ENCODE assay signal across 9 mouse cellular contexts in the genomic region with DNA sequence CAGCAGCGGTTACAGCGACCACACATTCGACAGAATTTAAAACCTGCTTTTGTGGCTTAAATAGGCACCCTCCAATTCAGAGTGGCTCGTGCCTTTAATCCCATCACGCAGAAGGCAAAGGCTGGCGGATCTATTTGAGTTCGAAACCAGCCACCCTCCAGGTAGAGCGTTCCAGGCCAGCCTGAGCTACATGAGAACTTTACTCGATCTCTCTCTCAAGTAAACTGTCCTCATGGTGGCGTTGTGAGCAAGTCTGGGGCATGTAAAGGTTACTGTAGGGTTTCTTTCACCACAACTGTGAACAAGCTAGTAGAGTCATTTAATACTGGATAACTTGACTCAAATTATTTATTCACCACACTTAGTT. TPM values are rescaled to one million over a fixed set of nuclear protein-coding genes. Genes with fewer than 3 reads are reported as not detected.
DNase-seq lines count a peak whose midpoint lies in the region; ATAC-seq lines count a peak whose summit lies in the region.
"Had no signal": no experiment of that assay in that cellular context is flagged by ENCODE, and none has a peak within 500 bp of the region (broad histone marks: within the 10 kb centered on the region; RNA-seq: fewer than 3 reads in every experiment).

No protein-coding gene starts in this region.

- intact Hi-C loops in left cerebral cortex, postnatal 4 days (cut with DNase I): no loop called here
- intact Hi-C loops in left cerebral cortex, postnatal 36 days (cut with DNase I): no loop called here

- H3K4me3 ChIP-seq in forebrain, embryonic 15.5 days: peak overlapping the region; percentile 81
- H3K4me3 ChIP-seq in liver, embryonic 11.5 days (ENCODE audit: low read depth, low read length): peak overlapping the region; percentile 86
- H3K4me3 ChIP-seq in neural tube, embryonic 12.5 days: peak overlapping the region; percentile 73

- peak overlapping the region; percentile 89 for H3K27ac ChIP-seq in forebrain, embryonic 15.5 days (replicated peaks)
- H3K27ac ChIP-seq in liver, embryonic 11.5 days (ENCODE audit: low read depth, low read length): peak overlapping the region; percentile 98
- peak overlapping the region; percentile 69 for H3K27ac ChIP-seq in neural tube, embryonic 12.5 days

- H3K27me3 ChIP-seq in forebrain, embryonic 15.5 days: no peaks in the 10 kb centered on the region
- no peaks in the 10 kb centered on the region for H3K27me3 ChIP-seq in liver, embryonic 11.5 days (replicated peaks; ENCODE audit: control insufficient read depth, insufficient read depth, low read length)
- H3K27me3 ChIP-seq in neural tube, embryonic 12.5 days (replicated peaks): no peaks in the 10 kb centered on the region

- no peaks in the 10 kb centered on the region for H3K9me3 ChIP-seq in forebrain, embryonic 15.5 days
- H3K9me3 ChIP-seq in liver, embryonic 11.5 days (ENCODE audit: control insufficient read depth, low read length): no peaks in the 10 kb centered on the region
- no peaks in the 10 kb centered on the region for H3K9me3 ChIP-seq in neural tube, embryonic 12.5 days

- DNase-seq in left cerebral cortex, postnatal 4 days: peak; percentile 61
- DNase-seq in left cerebral cortex, postnatal 36 days (ENCODE audit: low spot score in 2 of 2): no peak
- DNase-seq in ZHBTc4 (ENCODE audit: low read depth, low spot score): peak; percentile 90
- no peak for DNase-seq in liver, embryonic 11.5 days (ENCODE audit: low spot score)
- no peak for DNase-seq in gastrocnemius, adult 8-10 months (ENCODE audit: low spot score in 2 of 2)
- no peak for DNase-seq in layer of hippocampus, postnatal 25 days (ENCODE audit: extremely low spot score in 1 of 2, low spot score in 1 of 2)

- H3K4me1 ChIP-seq in forebrain, embryonic 15.5 days: peaks cover 28% of the 10 kb centered on the region
- H3K4me1 ChIP-seq in liver, embryonic 11.5 days (replicated peaks; ENCODE audit: control insufficient read depth, insufficient read depth, low read length): peaks cover 6% of the 10 kb centered on the region; the same call in 1 of the 2 replicates
- peaks cover 22% of the 10 kb centered on the region for H3K4me1 ChIP-seq in neural tube, embryonic 12.5 days

- H3K36me3 ChIP-seq in forebrain, embryonic 15.5 days: no peaks in the 10 kb centered on the region
- peaks cover 3% of the 10 kb centered on the region; the same call in 1 of the 2 replicates for H3K36me3 ChIP-seq in liver, embryonic 11.5 days (ENCODE audit: control insufficient read depth, insufficient read depth, low read length)
- H3K36me3 ChIP-seq in neural tube, embryonic 12.5 days: peaks cover 5% of the 10 kb centered on the region; the same call in 1 of the 2 replicates

- peak overlapping the region; percentile 58 for H3K9ac ChIP-seq in forebrain, embryonic 15.5 days (replicated peaks)
- peak overlapping the region; percentile 89 for H3K9ac ChIP-seq in liver, embryonic 11.5 days (ENCODE audit: low read depth, low read length)
- no peak overlapping the region for H3K9ac ChIP-seq in neural tube, embryonic 12.5 days

- 2% methylated on average over 10 of the region's 10 CpGs for WGBS in forebrain, embryonic 15.5 days
- 1% methylated on average over 10 of the region's 10 CpGs for WGBS in liver, embryonic 11.5 days
- WGBS in neural tube, embryonic 12.5 days: 4% methylated on average over 10 of the region's 10 CpGs

- peak overlapping the region; percentile 87 for H3K4me2 ChIP-seq in forebrain, embryonic 15.5 days (replicated peaks)
- peak overlapping the region; percentile 73 for H3K4me2 ChIP-seq in liver, embryonic 11.5 days
- H3K4me2 ChIP-seq in neural tube, embryonic 12.5 days (replicated peaks): peak overlapping the region; percentile 74

- ATAC-seq in forebrain, embryonic 15.5 days (replicated peaks): peak; percentile 58; the same call in 1 of the 2 replicates
- peak; percentile 42 for ATAC-seq in liver, embryonic 11.5 days (replicated peaks; ENCODE audit: low FRiP score)
- no peak; the same call in 1 of the 2 replicates for ATAC-seq in neural tube, embryonic 12.5 days (ENCODE audit: low FRiP score, low read depth)

RNA-seq across cellular contexts. Expression of gene Kif18b, which starts 0.4 kb away (rescaled TPM):
- total RNA-seq in left cerebral cortex, postnatal 4 days (2021): 1 to 10 TPM; 3.7 to 4.1 TPM
- total RNA-seq in left cerebral cortex, postnatal 36 days (2021): under 1 TPM; 0.16 to 0.44 TPM
- polyA plus RNA-seq in forebrain, embryonic 15.5 days (2015; fragmentation: Nextera tagmentation; extraction: Ambion mirVana): 5.3 and 6.6 TPM in 2 replicates
- polyA plus RNA-seq in liver, embryonic 11.5 days (2014; fragmentation: Nextera tagmentation; extraction: Ambion mirVana): 10.3 TPM in 2 replicates
- 5.9 and 8.3 TPM in 2 replicates for polyA plus RNA-seq in neural tube, embryonic 12.5 days (2016; fragmentation: Nextera tagmentation; extraction: Ambion mirVana)
- total RNA-seq in gastrocnemius, adult 8-10 months (2022): not detected
- under 1 TPM; 0.35 to 0.44 TPM for total RNA-seq in layer of hippocampus, postnatal 25 days (2021)

RNA-seq across cellular contexts. Expression of gene C1ql1, which starts 21.2 kb away (rescaled TPM):
- total RNA-seq in left cerebral cortex, postnatal 4 days (2021): 10 to 100 TPM; 10.9 to 12.7 TPM
- total RNA-seq in left cerebral cortex, postnatal 36 days (2021): 10 to 100 TPM; 15.1 to 15.6 TPM
- 1.8 and 1.9 TPM in 2 replicates for polyA plus RNA-seq in forebrain, embryonic 15.5 days (2015; fragmentation: Nextera tagmentation; extraction: Ambion mirVana)
- polyA plus RNA-seq in liver, embryonic 11.5 days (2014; fragmentation: Nextera tagmentation; extraction: Ambion mirVana): 0.78 and 1.1 TPM in 2 replicates
- 2.9 and 3.8 TPM in 2 replicates for polyA plus RNA-seq in neural tube, embryonic 12.5 days (2016; fragmentation: Nextera tagmentation; extraction: Ambion mirVana)
- not detected for total RNA-seq in gastrocnemius, adult 8-10 months (2022)
- total RNA-seq in layer of hippocampus, postnatal 25 days (2021): 10 to 100 TPM; 20.7 to 24.6 TPM

RNA-seq across cellular contexts. Expression of gene Gfap, which starts 24.6 kb away (rescaled TPM):
- 10 to 100 TPM; 37.2 to 56.0 TPM for total RNA-seq in left cerebral cortex, postnatal 4 days (2021)
- 100 to 1,000 TPM; 127 TPM for total RNA-seq in left cerebral cortex, postnatal 36 days (2021)
- polyA plus RNA-seq in forebrain, embryonic 15.5 days (2015; fragmentation: Nextera tagmentation; extraction: Ambion mirVana): 0.88 and 0.93 TPM in 2 replicates
- 2.4 and 2.8 TPM in 2 replicates for polyA plus RNA-seq in liver, embryonic 11.5 days (2014; fragmentation: Nextera tagmentation; extraction: Ambion mirVana)
- 0.08 and 0.11 TPM in 2 replicates for polyA plus RNA-seq in neural tube, embryonic 12.5 days (2016; fragmentation: Nextera tagmentation; extraction: Ambion mirVana)
- under 1 TPM in 2 of 4 experiments, not detected in 2; 0.11 to 0.36 TPM for total RNA-seq in gastrocnemius, adult 8-10 months (2022)
- 100 to 1,000 TPM; 260 to 321 TPM for total RNA-seq in layer of hippocampus, postnatal 25 days (2021)

RNA-seq across cellular contexts. Expression of gene Fam187a, which starts 40.4 kb away (rescaled TPM):
- total RNA-seq in left cerebral cortex, postnatal 4 days (2021): not detected
- total RNA-seq in left cerebral cortex, postnatal 36 days (2021): under 1 TPM in 1 of 2 experiments, not detected in 1; 0.20 TPM
- polyA plus RNA-seq in forebrain, embryonic 15.5 days (2015; fragmentation: Nextera tagmentation; extraction: Ambion mirVana): 0.11 TPM in 1 of 2 replicates, not detected in the other
- not detected in 2 replicates for polyA plus RNA-seq in liver, embryonic 11.5 days (2014; fragmentation: Nextera tagmentation; extraction: Ambion mirVana)
- not detected in 2 replicates for polyA plus RNA-seq in neural tube, embryonic 12.5 days (2016; fragmentation: Nextera tagmentation; extraction: Ambion mirVana)
- not detected for total RNA-seq in gastrocnemius, adult 8-10 months (2022)
- under 1 TPM in 1 of 2 experiments, not detected in 1; 0.22 TPM for total RNA-seq in layer of hippocampus, postnatal 25 days (2021)
- total RNA-seq: heart, postnatal 14 days had no signal

RNA-seq across cellular contexts. Expression of gene Ccdc103, which starts 44.3 kb away (rescaled TPM):
- under 1 TPM; 0.48 to 0.95 TPM for total RNA-seq in left cerebral cortex, postnatal 4 days (2021)
- 1 to 10 TPM; 2.0 to 3.6 TPM for total RNA-seq in left cerebral cortex, postnatal 36 days (2021)
- polyA plus RNA-seq in forebrain, embryonic 15.5 days (2015; fragmentation: Nextera tagmentation; extraction: Ambion mirVana): 2.1 and 2.9 TPM in 2 replicates
- polyA plus RNA-seq in liver, embryonic 11.5 days (2014; fragmentation: Nextera tagmentation; extraction: Ambion mirVana): 0.78 and 1.1 TPM in 2 replicates
- polyA plus RNA-seq in neural tube, embryonic 12.5 days (2016; fragmentation: Nextera tagmentation; extraction: Ambion mirVana): 1.5 and 1.8 TPM in 2 replicates
- total RNA-seq in gastrocnemius, adult 8-10 months (2022): not detected
- total RNA-seq in layer of hippocampus, postnatal 25 days (2021): 1 to 10 TPM; 2.1 to 2.4 TPM

Comparison
In these comparisons a context has a peak if more than half of its experiments do, and no peak if none do; other contexts are left out.
1. DNase-seq: peak in left cerebral cortex, postnatal 4 days (single experiment) and ZHBTc4 (single experiment); none in left cerebral cortex, postnatal 36 days (0 of 2), liver, embryonic 11.5 days (single experiment), gastrocnemius, adult 8-10 months (0 of 2) and layer of hippocampus, postnatal 25 days (0 of 2).
2. RNA of gene C1ql1, which starts 21.2 kb away (total RNA-seq): 20.7 to 24.6 TPM in layer of hippocampus, postnatal 25 days, 15.1 to 15.6 TPM in left cerebral cortex, postnatal 36 days and 10.9 to 12.7 TPM in left cerebral cortex, postnatal 4 days; not detected in gastrocnemius, adult 8-10 months; every median in the first group is over 10 times any median in the second.
3. RNA of gene Gfap, which starts 24.6 kb away (total RNA-seq): 260 to 321 TPM in layer of hippocampus, postnatal 25 days, 127 TPM in left cerebral cortex, postnatal 36 days and 37.2 to 56.0 TPM in left cerebral cortex, postnatal 4 days; 0.11 to 0.36 TPM in gastrocnemius, adult 8-10 months; every median in the first group is over 10 times any median in the second.
4. Peak in every context shown above with its lines, with median percentiles within 50 percentile points of each other: H3K27ac ChIP-seq, H3K4me2 ChIP-seq and H3K4me3 ChIP-seq.